In genomic region chr5:129518180-129518579, GRCm38 (mm10) we compare ENCODE assay signal across 11 mouse cellular contexts. TPM values are rescaled to one million over a fixed set of nuclear protein-coding genes. Genes with fewer than 3 reads are reported as not detected.
DNase-seq lines count a peak whose midpoint lies in the region; ATAC-seq lines count a peak whose summit lies in the region.
"Had no signal": no experiment of that assay in that cellular context is flagged by ENCODE, and none has a peak within 500 bp of the region (broad histone marks: within the 10 kb centered on the region; RNA-seq: fewer than 3 reads in every experiment).

No protein-coding gene starts in this region.

- no peaks in the 10 kb centered on the region for H3K27me3 ChIP-seq in forebrain, embryonic 14.5 days (replicated peaks; ENCODE audit: control insufficient read depth, insufficient read depth, low read length)

- 95% methylated on average over 4 of the region's 4 CpGs for WGBS in forebrain, embryonic 14.5 days

- H3K4me3 ChIP-seq in forebrain, embryonic 14.5 days (ENCODE audit: low read depth, low read length), result no peak overlapping the region

- no peaks in the 10 kb centered on the region for H3K4me1 ChIP-seq in forebrain, embryonic 14.5 days (ENCODE audit: control insufficient read depth, insufficient read depth, low read length)

- no peaks in the 10 kb centered on the region for H3K9me3 ChIP-seq in forebrain, embryonic 14.5 days (replicated peaks; ENCODE audit: control insufficient read depth, low read length)

- no peak overlapping the region for H3K4me2 ChIP-seq in forebrain, embryonic 14.5 days (ENCODE audit: low read length)

- peak; percentile 80 for ATAC-seq in erythroblast, adult 5-6 weeks (replicated peaks; ENCODE audit: low FRiP score, poor library complexity, severe bottlenecking)
- ATAC-seq in forebrain, embryonic 14.5 days, result no peak
- ATAC-seq: intestine, embryonic 16.5 days had no signal

- peaks cover 91% of the 10 kb centered on the region for H3K36me3 ChIP-seq in forebrain, embryonic 14.5 days (ENCODE audit: control insufficient read depth, insufficient read depth, low read length)

- no peak overlapping the region for H3K27ac ChIP-seq in forebrain, embryonic 14.5 days (ENCODE audit: low read depth, low read length)

- H3K9ac ChIP-seq in forebrain, embryonic 14.5 days (ENCODE audit: low read length), result no peak overlapping the region

- DNase-seq in kidney, adult 18-20 months, result peak; percentile 29
- no peak for DNase-seq in kidney, adult 11 months
- DNase-seq in 416B (ENCODE audit: low read depth), result peak; percentile 93
- DNase-seq in adrenal gland, postnatal 10 days, result peak; percentile 84
- no peak for DNase-seq in thymus, postnatal 14 days
- no peak for DNase-seq in right cerebral cortex, postnatal 4 days
- no peak for DNase-seq in forebrain, embryonic 14.5 days (ENCODE audit: low spot score)
- DNase-seq: gastrocnemius, postnatal 36 days; spleen, adult 18-20 months had no signal

RNA-seq across cellular contexts. Expression of gene Sfswap, which starts 17.2 kb away (rescaled TPM):
- total RNA-seq in adrenal gland, postnatal 10 days (2021), result 10 to 100 TPM; 51.7 to 66.0 TPM
- total RNA-seq in erythroblast, adult 5-6 weeks (2015; ENCODE audit: low replicate concordance), result 27.3 and 38.5 TPM in 2 replicates
- total RNA-seq in erythroblast, adult 5-6 weeks (2017; ENCODE audit: low replicate concordance), result 62.3 and 91.0 TPM in 2 replicates
- polyA plus RNA-seq in forebrain, embryonic 14.5 days (2014; fragmentation: Nextera tagmentation; extraction: Ambion mirVana), result 37.7 and 47.9 TPM in 2 replicates

Comparison
In these comparisons a context has a peak if more than half of its experiments do, and no peak if none do; other contexts are left out.
1. DNase-seq: peak in kidney, adult 18-20 months (single experiment), 416B (single experiment) and adrenal gland, postnatal 10 days (single experiment); none in kidney, adult 11 months (single experiment), thymus, postnatal 14 days (single experiment), right cerebral cortex, postnatal 4 days (single experiment) and forebrain, embryonic 14.5 days (single experiment).